Mouse (Mus musculus) effector memory CD4-positive, alpha-beta T cell, adult 7 months (primary cell): ENCODE measurements around the gene Olfr1178. TPM values are rescaled to one million over a fixed set of nuclear protein-coding genes. Genes with fewer than 3 reads are reported as not detected.

Source experiments
- polyA plus RNA-seq: library from polyadenylated mRNA; unstranded; fragments of 100-300 nt; shearing (Covaris generic); gene quantifications from one replicate; pipeline ENCODE4 v1.2.1, GENCODE M21; 2017

Olfr1178 gene
- 0.06 TPM for polyA plus RNA-seq

DNA sequence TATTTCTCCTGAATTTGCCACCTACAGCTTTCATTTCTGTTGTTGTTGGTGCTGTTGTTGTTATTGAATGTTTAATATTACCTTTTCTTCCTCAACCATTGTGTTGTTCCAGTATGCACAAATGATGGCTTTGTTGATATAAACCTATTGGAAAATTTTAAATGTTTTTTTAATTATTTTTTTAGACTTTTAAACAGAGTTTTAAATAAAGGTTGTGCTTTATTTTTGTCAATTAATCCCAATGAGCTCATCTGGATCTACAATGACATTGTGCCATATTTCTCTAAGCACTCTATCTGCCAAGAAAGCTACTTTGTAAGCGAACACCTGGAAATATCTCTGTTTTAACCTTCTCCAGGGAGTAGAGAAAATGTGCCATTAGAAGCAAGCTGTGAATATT is at the start of gene Olfr1178:
TSS of gene Olfr1178 (plus strand) at position 301 of the 400 bp plus-strand sequence.

DNA sequence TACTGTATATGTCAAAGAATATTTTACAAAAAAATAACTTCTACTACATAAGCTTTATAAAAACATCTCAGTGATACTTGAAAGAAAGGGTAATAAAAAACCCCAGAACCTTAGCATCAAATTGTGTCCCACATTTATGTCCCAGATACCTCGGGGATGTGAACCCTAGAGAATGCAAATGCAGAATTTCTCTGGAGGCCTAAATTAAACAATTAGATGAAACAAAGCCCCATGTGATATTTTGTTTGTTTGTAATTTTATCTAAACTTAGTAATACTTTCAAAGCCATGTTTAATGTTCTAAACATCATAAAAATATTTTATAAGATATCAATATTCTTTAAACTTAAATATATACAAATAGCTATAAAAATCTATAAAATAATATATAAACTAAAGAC is 40.5 kb upstream of the Olfr1178 start, which contains the start of gene Olfr1177-ps:
TSS of gene Olfr1177-ps (minus strand) at position 101 of the 400 bp plus-strand sequence.

DNA sequence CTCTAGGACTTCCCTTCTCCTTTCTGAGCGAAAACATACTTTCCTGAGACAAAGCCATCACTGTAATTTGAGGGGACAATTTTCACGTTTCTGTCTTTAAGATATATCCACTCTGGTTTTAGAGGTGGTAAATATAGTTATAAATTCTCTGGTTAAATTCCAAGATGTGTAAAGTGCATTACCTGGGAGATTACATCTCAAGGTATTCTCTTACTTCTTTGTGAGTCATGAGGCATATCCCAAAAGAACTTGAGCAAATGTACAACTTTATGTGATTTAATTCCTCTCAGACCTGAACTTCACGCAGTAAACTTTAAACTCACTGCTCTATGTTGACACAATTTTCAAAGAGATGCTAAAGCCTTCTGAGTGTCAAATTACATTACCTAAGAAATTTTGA is 19.5 kb downstream of the Olfr1178 start, which contains the start of gene Olfr1179:
TSS of gene Olfr1179 (minus strand) at position 101 of the 400 bp plus-strand sequence.

DNA sequence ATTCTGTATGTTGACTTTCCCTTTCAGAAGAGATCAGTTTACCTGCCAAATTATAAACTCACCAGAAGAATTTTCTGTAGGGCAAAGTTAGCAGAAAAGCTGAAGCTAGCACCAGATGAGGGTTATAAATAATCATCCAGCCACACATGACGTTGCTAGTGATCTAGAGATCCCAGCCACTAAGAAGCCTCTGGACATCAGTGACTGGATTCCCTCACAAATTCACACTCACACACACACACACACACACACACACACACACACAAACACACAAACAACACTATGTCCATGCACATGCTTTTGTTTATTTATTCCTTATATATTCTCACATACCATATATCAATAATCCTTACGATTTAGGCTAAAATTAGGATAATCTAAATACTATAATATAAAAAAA is 32.2 kb downstream of the Olfr1178 start, which contains the start of gene Olfr1180:
TSS of gene Olfr1180 (minus strand) at position 101 of the 400 bp plus-strand sequence.

DNA sequence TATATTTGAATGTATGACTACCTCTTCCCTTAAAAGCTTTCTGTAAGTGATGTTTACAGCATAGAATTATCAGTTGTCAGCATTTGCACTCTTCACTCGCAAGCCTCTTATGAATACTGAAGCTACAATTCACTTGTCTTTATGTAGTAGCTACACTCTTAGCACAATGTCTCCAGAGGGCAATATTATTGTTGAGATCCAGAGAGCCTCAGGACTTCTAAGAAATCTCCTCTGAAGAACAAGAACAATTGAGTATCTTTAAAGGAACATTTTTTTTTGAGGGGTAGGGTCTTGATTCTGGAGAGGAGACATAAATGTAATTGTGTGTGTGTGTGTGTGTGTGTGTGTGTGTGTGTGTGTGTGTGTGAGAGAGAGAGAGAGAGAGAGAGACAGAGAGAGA is 39.2 kb downstream of the Olfr1178 start, which contains the start of gene Olfr1181:
TSS of gene Olfr1181 (minus strand) at position 101 of the 400 bp plus-strand sequence.

DNA sequence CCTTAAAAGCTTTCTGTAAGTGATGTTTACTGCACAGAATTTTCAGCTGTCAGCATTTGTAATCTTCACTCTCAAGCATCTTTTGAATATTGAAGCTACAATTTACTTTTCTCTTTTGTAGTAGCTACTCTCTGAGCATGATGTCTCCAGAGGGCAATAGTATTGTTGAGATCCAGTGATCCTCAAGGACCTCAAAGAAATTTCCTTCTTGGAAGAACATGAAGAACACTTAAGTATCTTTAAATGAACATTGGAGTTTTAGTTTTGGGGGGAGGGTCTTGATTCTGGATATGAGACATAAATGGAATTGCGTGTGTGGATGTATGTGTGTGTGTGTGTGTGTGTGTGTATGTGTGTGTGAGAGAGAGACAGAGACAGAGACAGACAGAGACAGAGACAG is 62.2 kb downstream of the Olfr1178 start, which contains the start of gene Gm13757:
TSS of gene Gm13757 (minus strand) at position 101 of the 400 bp plus-strand sequence.

Other genes with a start within 250 kb of the Olfr1178 start
- not detected for gene Olfr1167, start 231.9 kb upstream of the Olfr1178 start, polyA plus RNA-seq
- gene Olfr1168, start 205.2 kb upstream of the Olfr1178 start, polyA plus RNA-seq: not detected
- not detected for gene Olfr1170, start 158.7 kb upstream of the Olfr1178 start, polyA plus RNA-seq
- gene Olfr1173, start 107.2 kb upstream of the Olfr1178 start, polyA plus RNA-seq: 0.10 TPM
- not detected for gene Olfr1174-ps, start 71.9 kb upstream of the Olfr1178 start, polyA plus RNA-seq
- gene Olfr1175-ps, start 59.8 kb upstream of the Olfr1178 start, polyA plus RNA-seq: 0.09 TPM
- gene Olfr1176, start 50.3 kb upstream of the Olfr1178 start, polyA plus RNA-seq: not detected
- not detected for gene Olfr1177-ps, start 40.6 kb upstream of the Olfr1178 start, polyA plus RNA-seq
- gene Olfr1179, start 19.4 kb downstream of the Olfr1178 start, polyA plus RNA-seq: not detected
- not detected for gene Olfr1180, start 32.1 kb downstream of the Olfr1178 start, polyA plus RNA-seq
- not detected for gene Olfr1181, start 39.1 kb downstream of the Olfr1178 start, polyA plus RNA-seq
- not detected for gene Gm13757, start 62.1 kb downstream of the Olfr1178 start, polyA plus RNA-seq
- gene Olfr1183, start 67.8 kb downstream of the Olfr1178 start, polyA plus RNA-seq: not detected
- gene Olfr1184, start 96.5 kb downstream of the Olfr1178 start, polyA plus RNA-seq: 0.80 TPM
- not detected for gene Olfr1185-ps1, start 106.3 kb downstream of the Olfr1178 start, polyA plus RNA-seq
- gene Olfr1186, start 131.5 kb downstream of the Olfr1178 start, polyA plus RNA-seq: not detected
- not detected for gene Olfr1188, start 169.9 kb downstream of the Olfr1178 start, polyA plus RNA-seq
- not detected for gene Olfr1189, start 199.4 kb downstream of the Olfr1178 start, polyA plus RNA-seq